Mouse (Mus musculus): ENCODE measurements at regions not wholly inside any gene's neighbourhood (a gene's known extent, or its start where the extent isn't known, plus 50 kb on each side); places are given as distances from the start of the nearest gene placed in this dataset.

- no peak for DNase-seq
Observed at GRCm38 (mm10) chr3:39952556-39952955, 578.5 kb upstream of the Intu start.

- DNase-seq, result no peak
Observed at GRCm38 (mm10) chr3:39961836-39962640, 569.0 kb upstream of the Intu start.

- no peak for DNase-seq
Observed at GRCm38 (mm10) chr3:39965431-39965830, 565.7 kb upstream of the Intu start.

GRCm38 (mm10) chr3:39966390-39966789 lies 564.7 kb upstream of the Intu start:
- no peak for DNase-seq

- no peak for DNase-seq
Observed at GRCm38 (mm10) chr3:39976937-39977336, 554.1 kb upstream of the Intu start.

- no peak for DNase-seq
Observed at GRCm38 (mm10) chr3:39978916-39979679, 552.0 kb upstream of the Intu start.

GRCm38 (mm10) chr3:39982656-39983055 lies 548.4 kb upstream of the Intu start:
- DNase-seq, result no peak

GRCm38 (mm10) chr3:39987710-39988109 lies 543.4 kb upstream of the Intu start:
- DNase-seq, result no peak

- DNase-seq, result peak; percentile 79 to 83
Observed at GRCm38 (mm10) chr3:39998628-39999027, 532.5 kb upstream of the Intu start.

- DNase-seq, result no peak
Observed at GRCm38 (mm10) chr3:39999846-40000245, 531.2 kb upstream of the Intu start.

- no peak for DNase-seq
Observed at GRCm38 (mm10) chr3:40002838-40003237, 528.2 kb upstream of the Intu start.

- DNase-seq, result no peak
Observed at GRCm38 (mm10) chr3:40010051-40010450, 521.0 kb upstream of the Intu start.

GRCm38 (mm10) chr3:40021682-40022081 lies 509.4 kb upstream of the Intu start:
- no peak for DNase-seq

GRCm38 (mm10) chr3:40027713-40028112 lies 503.4 kb upstream of the Intu start:
- no peak for DNase-seq

- no peak for DNase-seq
Observed at GRCm38 (mm10) chr3:40036177-40036576, 494.9 kb upstream of the Intu start.

- DNase-seq, result no peak
Observed at GRCm38 (mm10) chr3:40049721-40050120, 481.4 kb upstream of the Intu start.

GRCm38 (mm10) chr3:40058281-40058680 lies 472.8 kb upstream of the Intu start:
- DNase-seq, result no peak

GRCm38 (mm10) chr3:40058719-40059420 lies 472.2 kb upstream of the Intu start:
- DNase-seq, result no peak

GRCm38 (mm10) chr3:40070137-40070667 lies 460.9 kb upstream of the Intu start:
- DNase-seq, result no peak

- DNase-seq, result peak in 1 of 2 experiments; percentile 18
Observed at GRCm38 (mm10) chr3:40076824-40077223, 454.3 kb upstream of the Intu start.

- no peak for DNase-seq
Observed at GRCm38 (mm10) chr3:40085116-40085515, 446.0 kb upstream of the Intu start.

GRCm38 (mm10) chr3:40091773-40092343 lies 439.2 kb upstream of the Intu start:
- no peak for DNase-seq
